Mouse (Mus musculus) CD4-positive naive resting alpha-beta T cell, adult 76 days (primary cell): ENCODE data around the gene A830005F24Rik. TPM values are rescaled to one million over a fixed set of nuclear protein-coding genes. Genes with fewer than 3 reads are reported as not detected.

Experiments used
- total RNA-seq: library from RNA; stranded (reverse); gene quantifications from one replicate; pipeline ENCODE4 v1.2.4, GENCODE M21; 2023

The A830005F24Rik gene
- 1.8 TPM for total RNA-seq

GRCm38 (mm10) chr13:48513003-48513929, at the start of gene A830005F24Rik, which contains the start of gene Zfp169:
Gene A830005F24Rik (plus strand): TSS chr13:48513570.
Gene Zfp169 (minus strand): TSS chr13:48513451.

Other genes with a start within 250 kb of the A830005F24Rik start
- 41.7 TPM for gene Zfp169, start 119 bp upstream of the A830005F24Rik start, total RNA-seq
- 5.6 TPM for gene Ptpdc1, start 112.1 kb downstream of the A830005F24Rik start, total RNA-seq
- not detected for gene Barx1, start 149.4 kb downstream of the A830005F24Rik start, total RNA-seq